Mouse (Mus musculus) forebrain, embryonic 15.5 days (tissue): ENCODE results near the gene Ilf3. TPM values are rescaled to one million over a fixed set of nuclear protein-coding genes. Genes with fewer than 3 reads are reported as not detected.

Source experiments
- ATAC-seq: fragments of 200-750 bp; cut with Nextera tagmentation; replicated peaks from 2 replicates; pipeline ENCODE4 v1.8.0; 2017; ENCODE audit warnings: mild to moderate bottlenecking, moderate TSS enrichment, moderate library complexity
- H3K27ac ChIP-seq: fragments of 300-500 bp; sonication (generic); replicated peaks from 2 replicates; pipeline ENCODE4 v1.5.1; 2015; ENCODE audit warnings: mild to moderate bottlenecking, inconsistent platforms
- H3K27me3 ChIP-seq: fragments of 300-500 bp; sonication (generic); 2 replicates; pipeline ENCODE4 v1.6.1; 2015; ENCODE audit warnings: inconsistent platforms
- H3K36me3 ChIP-seq: fragments of 300-500 bp; sonication (generic); 2 replicates; pipeline ENCODE4 v1.6.1; 2015; ENCODE audit warnings: mild to moderate bottlenecking, inconsistent platforms
- H3K4me1 ChIP-seq: fragments of 300-500 bp; sonication (generic); 2 replicates; pipeline ENCODE4 v1.6.1; 2015; ENCODE audit warnings: inconsistent platforms
- H3K4me2 ChIP-seq: fragments of 300-500 bp; sonication (generic); replicated peaks from 2 replicates; pipeline ENCODE4 v1.6.1; 2015; ENCODE audit warnings: mild to moderate bottlenecking, inconsistent platforms
- H3K4me3 ChIP-seq: fragments of 300-500 bp; sonication (generic); 2 replicates; pipeline ENCODE4 v1.5.1; 2015; ENCODE audit warnings: mild to moderate bottlenecking, inconsistent platforms
- H3K9ac ChIP-seq: fragments of 300-500 bp; sonication (generic); replicated peaks from 2 replicates; pipeline ENCODE4 v1.6.1; 2015; ENCODE audit warnings: mild to moderate bottlenecking, inconsistent platforms
- H3K9me3 ChIP-seq: fragments of 300-500 bp; sonication (generic); 2 replicates; pipeline ENCODE4 v1.6.1; 2016; ENCODE audit warnings: inconsistent platforms
- WGBS: fragments of 180-500 bp; shearing (Covaris S2); methylation state at CpG from one replicate; pipeline ENCODE4 v1.1.7; 2015; ENCODE audit warnings: mixed read lengths; 5-methylcytosine and 5-hydroxymethylcytosine counted together
- polyA plus RNA-seq: library from polyadenylated mRNA; unstranded; fragments of >200 nt; fragmentation: Nextera tagmentation; extraction: Ambion mirVana; gene quantifications from 2 replicates; pipeline ENCODE4 v1.2.1, GENCODE M21; 2015

Gene Ilf3
- polyA plus RNA-seq, 1 experiment from 2014 or later = 307 TPM

- 87% methylated on average over 3 of the region's 3 CpGs for WGBS
- H3K9me3 ChIP-seq = no peaks in the 10 kb centered on the region
- no peaks in the 10 kb centered on the region for H3K4me1 ChIP-seq
- H3K27me3 ChIP-seq = no peaks in the 10 kb centered on the region
- ATAC-seq = no peak
- H3K4me3 ChIP-seq = no peak overlapping the region
- no peak overlapping the region for H3K4me2 ChIP-seq
- H3K9ac ChIP-seq = no peak overlapping the region
- no peak overlapping the region for H3K27ac ChIP-seq
- H3K36me3 ChIP-seq = no peaks in the 10 kb centered on the region
Measured at GRCm38 (mm10) chr9:21450270-21450669, 82.6 kb downstream of the Ilf3 start.

DNA sequence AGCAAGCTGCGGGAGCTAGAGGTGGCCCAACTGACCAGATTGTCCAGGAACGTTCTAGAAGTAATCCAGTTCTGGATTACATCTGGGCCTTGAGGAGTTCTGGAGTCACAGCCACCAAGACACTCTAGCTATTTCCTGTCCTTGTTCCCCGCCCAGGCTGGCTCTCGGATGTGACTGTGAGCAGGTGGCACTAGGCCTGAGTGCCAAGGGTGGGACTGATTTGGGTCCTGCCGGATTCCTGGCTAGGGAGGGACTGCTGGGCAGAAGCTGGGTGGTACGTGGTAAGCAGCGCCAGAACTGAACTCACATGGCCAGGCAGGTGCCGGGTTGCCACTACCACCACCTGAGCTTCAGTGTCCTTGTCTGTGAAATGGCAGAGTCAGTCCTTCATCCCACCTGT, 83.7 kb downstream of the Ilf3 start:
- Histone ChIP-seq H3K36me3 (no peaks in the 10 kb centered on the region), H3K9ac (no peak overlapping the region), H3K4me2 (no peak overlapping the region), H3K27me3 (no peaks in the 10 kb centered on the region), H3K4me3 (no peak overlapping the region), H3K4me1 (no peaks in the 10 kb centered on the region), H3K27ac (no peak overlapping the region), H3K9me3 (no peaks in the 10 kb centered on the region)
- 89% methylated on average over 8 of the region's 8 CpGs for WGBS
- no peak for ATAC-seq

DNA sequence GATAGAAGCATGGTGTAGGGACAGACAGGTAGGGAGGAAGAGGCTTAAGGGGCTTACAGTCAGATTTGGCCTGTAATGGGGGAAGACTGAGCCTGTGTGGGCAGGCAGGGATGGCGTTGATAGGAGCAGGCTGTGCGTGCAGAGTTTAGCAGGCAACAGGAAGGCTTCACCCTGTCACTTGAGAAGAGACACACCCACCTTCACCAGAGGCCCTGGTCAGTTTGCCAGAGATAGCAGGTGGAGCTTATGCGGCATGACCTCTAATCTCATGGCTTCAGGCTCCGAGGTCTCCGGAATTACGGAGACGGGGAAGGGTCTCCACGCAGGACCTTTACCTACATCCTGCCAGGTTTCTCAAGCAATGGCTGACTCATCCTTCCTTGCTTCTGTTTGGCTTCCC, 84.2 kb downstream of the Ilf3 start:
- no peak overlapping the region for H3K9ac ChIP-seq
- no peaks in the 10 kb centered on the region for H3K27me3 ChIP-seq
- H3K4me1 ChIP-seq = no peaks in the 10 kb centered on the region
- no peak overlapping the region for H3K4me2 ChIP-seq
- 91% methylated on average over 8 of the region's 8 CpGs for WGBS
- H3K9me3 ChIP-seq = no peaks in the 10 kb centered on the region
- ATAC-seq = no peak
- no peak overlapping the region for H3K27ac ChIP-seq
- no peak overlapping the region for H3K4me3 ChIP-seq
- H3K36me3 ChIP-seq = no peaks in the 10 kb centered on the region

DNA sequence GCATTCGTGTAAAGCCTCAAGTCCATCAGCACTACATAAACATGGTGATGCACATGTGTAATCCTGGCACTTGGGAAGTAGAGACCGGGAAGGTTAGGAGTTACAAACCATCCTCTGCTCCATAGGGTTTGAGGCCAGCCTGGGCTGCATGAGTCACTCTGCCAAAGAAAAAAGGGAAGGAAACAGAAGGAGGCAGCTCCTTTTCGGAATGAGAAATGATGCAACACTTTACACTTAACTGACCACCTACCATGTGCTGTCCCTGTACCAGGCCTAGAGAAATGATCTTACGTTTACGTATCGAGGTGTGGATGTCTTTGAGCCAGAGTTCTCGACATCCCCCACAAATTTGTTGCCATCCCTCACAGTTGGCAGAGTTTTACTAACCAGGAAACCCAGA, 85.3 kb downstream of the Ilf3 start:
- 91% methylated on average over 7 of the region's 7 CpGs for WGBS
- H3K9me3 ChIP-seq = no peaks in the 10 kb centered on the region
- no peak overlapping the region for H3K4me3 ChIP-seq
- no peak overlapping the region for H3K4me2 ChIP-seq
- no peak overlapping the region for H3K9ac ChIP-seq
- H3K36me3 ChIP-seq = no peaks in the 10 kb centered on the region
- no peak overlapping the region for H3K27ac ChIP-seq
- H3K27me3 ChIP-seq = no peaks in the 10 kb centered on the region
- no peak for ATAC-seq
- no peaks in the 10 kb centered on the region for H3K4me1 ChIP-seq

DNA sequence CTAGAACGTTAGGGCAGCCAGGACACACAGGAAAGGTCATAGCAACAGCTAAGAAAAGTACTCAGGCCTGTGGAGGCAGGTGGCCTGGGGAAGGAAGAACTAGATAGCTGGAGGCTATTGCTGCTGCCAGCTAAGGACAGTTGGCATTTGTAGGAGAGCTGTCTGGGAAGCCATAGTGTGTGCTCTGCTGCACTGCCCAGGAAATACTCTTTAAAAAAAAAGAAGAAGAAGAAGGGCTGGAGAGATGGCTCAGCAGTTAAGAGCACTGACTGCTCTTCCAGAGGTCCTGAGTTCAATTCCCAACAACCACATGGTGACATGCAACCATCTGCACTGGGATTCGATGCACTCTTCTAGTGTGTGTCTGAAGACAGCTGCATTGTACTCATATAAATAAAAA, 85.8 kb downstream of the Ilf3 start:
- ATAC-seq = no peak
- H3K36me3 ChIP-seq = no peaks in the 10 kb centered on the region
- no peak overlapping the region for H3K27ac ChIP-seq
- no peak overlapping the region for H3K4me2 ChIP-seq
- no peak overlapping the region for H3K4me3 ChIP-seq
- WGBS = 89% methylated on average over 2 of the region's 2 CpGs
- no peak overlapping the region for H3K9ac ChIP-seq
- H3K9me3 ChIP-seq = no peaks in the 10 kb centered on the region
- H3K27me3 ChIP-seq = no peaks in the 10 kb centered on the region
- no peaks in the 10 kb centered on the region for H3K4me1 ChIP-seq

DNA sequence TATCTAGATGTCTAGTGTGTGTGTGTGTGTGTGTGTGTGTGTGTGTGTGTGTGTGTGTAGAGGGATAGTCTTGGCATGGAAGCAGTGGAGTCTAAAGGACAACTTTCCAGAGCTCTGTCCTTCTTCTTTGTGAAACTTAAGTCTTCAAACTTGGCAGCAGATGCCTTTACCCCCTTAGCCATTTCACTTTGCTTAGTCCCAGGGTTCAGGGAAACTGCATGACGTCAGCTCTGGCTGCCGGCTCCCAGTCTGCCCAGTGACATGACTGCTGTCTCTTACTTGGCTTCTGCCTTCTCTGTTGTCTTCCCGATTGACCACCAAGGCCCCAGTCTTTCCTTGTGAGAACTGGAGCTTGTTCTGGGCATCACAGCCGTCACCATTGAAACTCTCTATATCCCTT, 86.9 kb downstream of the Ilf3 start:
- Histone ChIP-seq H3K9ac (no peak overlapping the region), H3K9me3 (no peaks in the 10 kb centered on the region), H3K27me3 (no peaks in the 10 kb centered on the region), H3K4me1 (no peaks in the 10 kb centered on the region), H3K27ac (no peak overlapping the region), H3K4me3 (no peak overlapping the region), H3K4me2 (no peak overlapping the region), H3K36me3 (no peaks in the 10 kb centered on the region)
- ATAC-seq = no peak
- WGBS = 83% methylated on average over 4 of the region's 4 CpGs

Other genes starting within 250 kb of the Ilf3 start
- 10.3 and 11.1 TPM in 2 replicates for gene Tyk2, start 236.6 kb upstream of the Ilf3 start, polyA plus RNA-seq
- gene Cdc37, start 217.9 kb upstream of the Ilf3 start, polyA plus RNA-seq = 217 and 221 TPM in 2 replicates
- gene Pde4a, start 202.2 kb upstream of the Ilf3 start, polyA plus RNA-seq = 23.7 and 25.9 TPM in 2 replicates
- 71.6 and 72.5 TPM in 2 replicates for gene Keap1, start 128.5 kb upstream of the Ilf3 start, polyA plus RNA-seq
- gene S1pr5, start 119.4 kb upstream of the Ilf3 start, polyA plus RNA-seq = 1.6 TPM in 2 replicates
- 53.1 and 55.0 TPM in 2 replicates for gene Atg4d, start 102.6 kb upstream of the Ilf3 start, polyA plus RNA-seq
- 18.0 and 18.1 TPM in 2 replicates for gene Kri1, start 79.9 kb upstream of the Ilf3 start, polyA plus RNA-seq
- gene Cdkn2d, start 76.5 kb upstream of the Ilf3 start, polyA plus RNA-seq = 91.3 and 97.9 TPM in 2 replicates
- gene Ap1m2, start 55.5 kb upstream of the Ilf3 start, polyA plus RNA-seq = 1.1 and 1.4 TPM in 2 replicates
- gene Slc44a2, start 47.2 kb upstream of the Ilf3 start, polyA plus RNA-seq = 77.4 and 77.8 TPM in 2 replicates
- gene Qtrt1, start 44.0 kb downstream of the Ilf3 start, polyA plus RNA-seq = 45.7 and 49.1 TPM in 2 replicates
- gene Dnm2, start 57.0 kb downstream of the Ilf3 start, polyA plus RNA-seq = 74.7 and 77.1 TPM in 2 replicates
- gene Tmed1, start 142.4 kb downstream of the Ilf3 start, polyA plus RNA-seq = 56.4 and 57.7 TPM in 2 replicates
- gene AB124611, start 158.3 kb downstream of the Ilf3 start, polyA plus RNA-seq = 3.0 and 3.8 TPM in 2 replicates
- 37.3 and 46.0 TPM in 2 replicates for gene Carm1, start 179.0 kb downstream of the Ilf3 start, polyA plus RNA-seq
- 58.8 and 61.2 TPM in 2 replicates for gene Timm29, start 224.9 kb downstream of the Ilf3 start, polyA plus RNA-seq
- gene Yipf2, start 225.0 kb downstream of the Ilf3 start, polyA plus RNA-seq = 23.1 and 23.7 TPM in 2 replicates
- gene Smarca4, start 248.3 kb downstream of the Ilf3 start, polyA plus RNA-seq = 159 and 169 TPM in 2 replicates